Mouse (Mus musculus) midbrain, postnatal 0 days (tissue): ENCODE measurements around the gene Clec2l. TPM values are rescaled to one million over a fixed set of nuclear protein-coding genes. Genes with fewer than 3 reads are reported as not detected.

Experiments
- ATAC-seq: fragments of 200-750 bp; cut with Nextera tagmentation; 2 replicates; pipeline ENCODE4 v1.8.0; 2017; ENCODE audit warnings: moderate number of reproducible peaks, mild to moderate bottlenecking, moderate TSS enrichment, moderate library complexity; ENCODE audit not compliant: low FRiP score
- DNase-seq: peaks from one replicate; pipeline ENCODE4 v3.0.0-alpha.2; 2015; ENCODE audit warnings: low spot score
- H3K27ac ChIP-seq: fragments of 300-500 bp; sonication (generic); 2 replicates; pipeline ENCODE4 v1.5.1; 2014; ENCODE audit warnings: low read depth, mild to moderate bottlenecking, low read length, mixed read lengths
- H3K27me3 ChIP-seq: fragments of 300-500 bp; sonication (generic); 2 replicates; pipeline ENCODE4 v1.6.1; 2014; ENCODE audit warnings: low read length, control low read depth, mixed read lengths; ENCODE audit not compliant: insufficient read depth
- H3K36me3 ChIP-seq: fragments of 300-500 bp; sonication (generic); 2 replicates; pipeline ENCODE4 v1.6.1; 2014; ENCODE audit warnings: low read length, control low read depth, mixed read lengths; ENCODE audit not compliant: insufficient read depth
- H3K4me1 ChIP-seq: fragments of 300-500 bp; sonication (generic); 2 replicates; pipeline ENCODE4 v1.6.1; 2014; ENCODE audit warnings: mild to moderate bottlenecking, control low read depth, antibody characterized with exemption, low read length, mixed read lengths; ENCODE audit not compliant: insufficient read depth
- H3K4me2 ChIP-seq: fragments of 300-500 bp; sonication (generic); 2 replicates; pipeline ENCODE4 v1.6.1; 2014; ENCODE audit warnings: low read depth, mild to moderate bottlenecking, low read length, mixed read lengths; ENCODE audit not compliant: poor library complexity, severe bottlenecking
- H3K4me3 ChIP-seq: fragments of 300-500 bp; sonication (generic); 2 replicates; pipeline ENCODE4 v1.5.1; 2014; ENCODE audit warnings: low read depth, mild to moderate bottlenecking, low read length, moderate library complexity
- H3K9ac ChIP-seq: fragments of 300-500 bp; sonication (generic); replicated peaks from 2 replicates; pipeline ENCODE4 v1.6.1; 2014; ENCODE audit warnings: mild to moderate bottlenecking, low read length, moderate library complexity, mixed read lengths; ENCODE audit not compliant: poor library complexity, severe bottlenecking
- H3K9me3 ChIP-seq: fragments of 300-500 bp; sonication (generic); 2 replicates; pipeline ENCODE4 v1.6.1; 2016; ENCODE audit warnings: low read length, control low read depth
- CTCF ChIP-seq: IDR thresholded peaks from 2 replicates; pipeline ENCODE4 v1.5.1; 2016; ENCODE audit warnings: antibody characterized with exemption, mild to moderate bottlenecking
- WGBS: fragments of 180-500 bp; shearing (Covaris S2); extraction: QIAGEN DNeasy Blood & Tissue Kit; methylation state at CpG from one replicate; pipeline ENCODE4 v1.1.7; 2014; 5-methylcytosine and 5-hydroxymethylcytosine counted together
- polyA plus RNA-seq: library from polyadenylated mRNA; unstranded; fragments of >200 nt; fragmentation: Nextera tagmentation; extraction: Ambion mirVana; gene quantifications from 2 replicates; pipeline ENCODE4 v1.2.1, GENCODE M21; 2015
- total RNA-seq: library from RNA; depleted of rRNA; stranded (reverse); fragments of >200 nt; gene quantifications from 2 replicates; pipeline ENCODE4 v1.2.3, GENCODE M21; 2014

Clec2l gene
- total and polyA plus RNA-seq, 2 experiments from 2014 or later = 49.2 to 123 TPM

GRCm38 (mm10) chr6:38688841-38689240, 26.0 kb downstream of the Clec2l start:
- Histone ChIP-seq H3K4me2 (no peak overlapping the region), H3K27ac (no peak overlapping the region), H3K4me1 (no peaks in the 10 kb centered on the region), H3K9ac (no peak overlapping the region), H3K9me3 (no peaks in the 10 kb centered on the region), H3K36me3 (peaks cover 4% of the 10 kb centered on the region), H3K27me3 (no peaks in the 10 kb centered on the region), H3K4me3 (no peak overlapping the region)
- DNase-seq (peak; percentile 73), ATAC-seq (no peak)
- 79% methylated on average over 10 of the region's 10 CpGs for WGBS
- no peak for TF ChIP-seq CTCF

- no peak overlapping the region for H3K4me3 ChIP-seq
- no peak overlapping the region for H3K9ac ChIP-seq
- WGBS = 78% methylated on average over 4 of the region's 4 CpGs
- no peak overlapping the region for H3K27ac ChIP-seq
- H3K4me1 ChIP-seq = no peaks in the 10 kb centered on the region
- ATAC-seq (no peak), DNase-seq (no peak)
- no peak overlapping the region for H3K4me2 ChIP-seq
- H3K36me3 ChIP-seq = peaks cover 13% of the 10 kb centered on the region
- H3K27me3 ChIP-seq = no peaks in the 10 kb centered on the region
- no peaks in the 10 kb centered on the region for H3K9me3 ChIP-seq
- TF ChIP-seq CTCF = no peak
Measured at GRCm38 (mm10) chr6:38690615-38691014, 27.7 kb downstream of the Clec2l start.

DNA sequence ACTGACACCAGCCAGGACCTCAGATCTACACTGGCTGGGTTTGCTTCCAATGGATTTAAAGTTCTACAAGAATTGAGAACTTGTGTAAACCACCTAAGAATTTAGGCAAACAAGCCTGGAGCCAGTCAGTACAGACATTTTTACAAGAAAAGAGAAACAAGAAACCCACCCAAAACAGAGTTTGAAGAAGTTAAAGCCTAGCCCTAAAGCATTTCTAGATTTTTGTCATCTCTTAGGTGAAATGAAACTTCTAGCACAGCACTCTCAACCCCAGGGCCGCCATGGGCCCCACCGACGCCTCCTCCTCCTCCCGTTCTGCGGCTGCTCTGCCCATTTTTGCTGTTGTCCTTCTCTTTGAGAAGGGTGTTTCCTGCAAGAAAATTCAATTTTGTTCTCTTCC, 28.2 kb downstream of the Clec2l start:
- Histone ChIP-seq H3K4me2 (no peak overlapping the region), H3K4me3 (no peak overlapping the region), H3K36me3 (peaks cover 15% of the 10 kb centered on the region), H3K27ac (no peak overlapping the region), H3K4me1 (no peaks in the 10 kb centered on the region), H3K27me3 (no peaks in the 10 kb centered on the region), H3K9me3 (no peaks in the 10 kb centered on the region), H3K9ac (no peak overlapping the region)
- ATAC-seq (no peak), DNase-seq (no peak)
- 94% methylated on average over 5 of the region's 5 CpGs for WGBS
- no peak for TF ChIP-seq CTCF

- Histone ChIP-seq H3K27ac (no peak overlapping the region), H3K9me3 (no peaks in the 10 kb centered on the region), H3K27me3 (no peaks in the 10 kb centered on the region), H3K36me3 (peaks cover 27% of the 10 kb centered on the region), H3K9ac (no peak overlapping the region), H3K4me1 (no peaks in the 10 kb centered on the region), H3K4me2 (no peak overlapping the region), H3K4me3 (no peak overlapping the region)
- 94% methylated on average over 6 of the region's 6 CpGs for whole genome bisulfite sequencing
- DNase-seq (no peak), ATAC-seq (no peak)
- no peak for TF ChIP-seq CTCF
Measured at GRCm38 (mm10) chr6:38692556-38692955, 29.7 kb downstream of the Clec2l start.

GRCm38 (mm10) chr6:38695380-38696054, 32.6 kb downstream of the Clec2l start:
- peak; percentile 86 for TF ChIP-seq CTCF
- Histone ChIP-seq H3K9ac (no peak overlapping the region), H3K4me2 (no peak overlapping the region), H3K27me3 (no peaks in the 10 kb centered on the region), H3K36me3 (peaks cover 49% of the 10 kb centered on the region), H3K4me1 (no peaks in the 10 kb centered on the region), H3K9me3 (no peaks in the 10 kb centered on the region), H3K4me3 (no peak overlapping the region), H3K27ac (no peak overlapping the region)
- ATAC-seq (peak; percentile 70), DNase-seq (peak; percentile 96)
- WGBS = 29% methylated on average over 9 of the region's 9 CpGs

GRCm38 (mm10) chr6:38696570-38696969, 33.7 kb downstream of the Clec2l start:
- H3K27ac ChIP-seq = no peak overlapping the region
- 65% methylated on average over 9 of the region's 9 CpGs for WGBS
- no peaks in the 10 kb centered on the region for H3K9me3 ChIP-seq
- H3K9ac ChIP-seq = no peak overlapping the region
- no peak for DNase-seq
- no peaks in the 10 kb centered on the region for H3K27me3 ChIP-seq
- H3K36me3 ChIP-seq = peaks cover 52% of the 10 kb centered on the region
- no peak for ATAC-seq
- 0 out of 2 replicates have a peak, but pooled peaks have one; percentile 2 for TF ChIP-seq CTCF
- no peak overlapping the region for H3K4me2 ChIP-seq
- H3K4me1 ChIP-seq = no peaks in the 10 kb centered on the region
- no peak overlapping the region for H3K4me3 ChIP-seq
